Mouse (Mus musculus): ENCODE measurements around the gene Adcy1.

DNA sequence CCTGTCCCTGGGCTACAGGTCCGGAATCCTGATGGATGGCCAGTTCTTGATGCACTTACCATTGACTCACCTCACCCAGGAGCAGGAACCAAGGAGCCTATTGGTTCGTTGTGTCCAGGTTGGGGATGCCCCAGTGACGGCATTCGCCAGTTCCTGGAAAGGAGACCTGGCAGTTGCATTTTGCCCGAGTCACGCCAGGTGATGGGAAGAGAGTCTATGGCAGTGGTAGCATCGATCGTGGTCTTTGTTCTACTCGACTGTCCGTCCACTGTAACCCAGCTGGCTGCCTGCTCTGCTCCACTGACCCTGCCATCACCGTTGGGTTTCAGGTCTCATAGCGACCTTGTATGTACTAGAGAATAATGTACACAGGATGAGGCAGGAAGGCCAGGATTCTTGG is 89.1 kb downstream of the Adcy1 start:
- TF ChIP-seq ZC3H11A (IDR thresholded peaks at IDR 0.05; ENCODE audit: borderline replicate concordance, low read depth, low read length) (no peak), ZNF384 (IDR thresholded peaks at IDR 0.05; ENCODE audit: low read depth, low read length) (no peak)

All from ES-E14 (cell line).